Mouse (Mus musculus) embryonic facial prominence, embryonic 13.5 days (tissue): ENCODE results near the gene Tnfrsf9. TPM values are rescaled to one million over a fixed set of nuclear protein-coding genes. Genes with fewer than 3 reads are reported as not detected.
"Not testable (repeated sequence)": the region's sequence is repeated elsewhere in the genome, so short reads cannot be mapped to it uniquely, and the experiment has no call there.

Experiments
- ATAC-seq: fragments of 200-750 bp; cut with Nextera tagmentation; 2 replicates; pipeline ENCODE4 v1.8.0; 2017; ENCODE audit warnings: low read depth; ENCODE audit not compliant: insufficient number of reproducible peaks, insufficient read depth, low FRiP score, low TSS enrichment
- H3K27ac ChIP-seq: fragments of 300-500 bp; sonication (generic); 2 replicates; pipeline ENCODE4 v1.5.1; 2015; ENCODE audit warnings: moderate library complexity, mild to moderate bottlenecking, inconsistent platforms
- H3K27me3 ChIP-seq: fragments of 300-500 bp; sonication (generic); 2 replicates; pipeline ENCODE4 v1.6.1; 2015; ENCODE audit warnings: mild to moderate bottlenecking, inconsistent platforms
- H3K36me3 ChIP-seq: fragments of 300-500 bp; sonication (generic); 2 replicates; pipeline ENCODE4 v1.6.1; 2015; ENCODE audit warnings: mild to moderate bottlenecking, inconsistent platforms
- H3K4me1 ChIP-seq: fragments of 300-500 bp; sonication (generic); 2 replicates; pipeline ENCODE4 v1.6.1; 2015; ENCODE audit warnings: inconsistent platforms
- H3K4me2 ChIP-seq: fragments of 300-500 bp; sonication (generic); 2 replicates; pipeline ENCODE4 v1.6.1; 2015; ENCODE audit warnings: moderate library complexity, mild to moderate bottlenecking, inconsistent platforms
- H3K4me3 ChIP-seq: fragments of 300-500 bp; sonication (generic); 2 replicates; pipeline ENCODE4 v1.5.1; 2015; ENCODE audit warnings: mild to moderate bottlenecking, inconsistent platforms
- H3K9ac ChIP-seq: fragments of 300-500 bp; sonication (generic); 2 replicates; pipeline ENCODE4 v1.6.1; 2015; ENCODE audit warnings: mild to moderate bottlenecking, inconsistent platforms
- H3K9me3 ChIP-seq: fragments of 300-500 bp; sonication (generic); 2 replicates; pipeline ENCODE4 v1.6.1; 2016; ENCODE audit warnings: inconsistent platforms
- WGBS: fragments of 180-500 bp; shearing (Covaris S2); methylation state at CpG from one replicate; pipeline ENCODE4 v1.1.7; 2015; ENCODE audit warnings: mixed read lengths; 5-methylcytosine and 5-hydroxymethylcytosine counted together
- polyA plus RNA-seq: library from polyadenylated mRNA; unstranded; fragments of >200 nt; fragmentation: Nextera tagmentation; extraction: Ambion mirVana; gene quantifications from 2 replicates; pipeline ENCODE4 v1.2.1, GENCODE M21; 2015

The Tnfrsf9 gene
- polyA plus RNA-seq, 1 experiment from 2014 or later = 0.51 TPM

GRCm38 (mm10) chr4:150874416-150874815 is 39.9 kb upstream of the Tnfrsf9 start:
- not testable (repeated sequence) for H3K4me3 ChIP-seq, ATAC-seq, H3K9ac ChIP-seq, H3K27ac ChIP-seq, H3K4me2 ChIP-seq, H3K27me3 ChIP-seq, H3K36me3 ChIP-seq
- 64% methylated on average over 4 of the region's 4 CpGs for WGBS
- Histone ChIP-seq H3K9me3 (peaks cover 15% of the 10 kb centered on the region), H3K4me1 (peaks cover 37% of the 10 kb centered on the region)

- Histone ChIP-seq H3K9me3 (peaks cover 25% of the 10 kb centered on the region), H3K27ac (no peak overlapping the region), H3K27me3 (no peaks in the 10 kb centered on the region), H3K4me2 (no peak overlapping the region), H3K9ac (no peak overlapping the region), H3K4me1 (peaks cover 27% of the 10 kb centered on the region), H3K36me3 (peaks cover 3% of the 10 kb centered on the region; the same call in 1 of the 2 replicates), H3K4me3 (no peak overlapping the region)
- no peak for ATAC-seq
- WGBS = 80% methylated on average over 10 of the region's 10 CpGs
Measured at GRCm38 (mm10) chr4:150875393-150875792, 39.0 kb upstream of the Tnfrsf9 start.

GRCm38 (mm10) chr4:150879631-150880030 is 34.7 kb upstream of the Tnfrsf9 start:
- no peak overlapping the region for H3K27ac ChIP-seq
- H3K4me1 ChIP-seq = no peaks in the 10 kb centered on the region
- no peaks in the 10 kb centered on the region for H3K27me3 ChIP-seq
- no peak for ATAC-seq
- H3K4me3 ChIP-seq = no peak overlapping the region
- no peak overlapping the region for H3K9ac ChIP-seq
- H3K36me3 ChIP-seq = peaks cover 3% of the 10 kb centered on the region; the same call in 1 of the 2 replicates
- no peak overlapping the region for H3K4me2 ChIP-seq
- 95% methylated on average over 22 of the region's 22 CpGs for WGBS
- peaks cover 29% of the 10 kb centered on the region for H3K9me3 ChIP-seq

DNA sequence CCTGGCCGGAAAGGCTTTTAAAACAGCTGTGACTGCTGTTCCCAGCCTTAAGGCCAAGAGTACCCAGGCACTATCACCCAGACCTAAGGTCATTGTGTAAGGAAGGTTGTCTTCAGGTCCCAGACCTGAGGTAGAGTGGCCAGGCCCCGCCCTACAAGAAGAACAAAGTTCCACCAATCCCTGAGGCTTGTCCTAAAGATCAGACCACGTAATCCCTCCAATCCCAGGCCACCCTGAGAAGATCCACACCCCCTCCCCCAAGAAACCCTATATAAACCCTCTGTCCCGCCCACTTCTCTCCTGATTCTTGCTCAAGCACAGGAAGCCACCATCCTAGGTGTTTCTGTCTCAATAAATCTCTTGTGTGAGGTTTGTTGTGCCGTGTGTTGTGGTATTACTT is 34.0 kb upstream of the Tnfrsf9 start:
- Histone ChIP-seq H3K9me3 (peaks cover 29% of the 10 kb centered on the region), H3K4me1 (no peaks in the 10 kb centered on the region), H3K27ac (no peak overlapping the region), H3K9ac (no peak overlapping the region), H3K4me3 (no peak overlapping the region), H3K27me3 (no peaks in the 10 kb centered on the region), H3K4me2 (no peak overlapping the region), H3K36me3 (peaks cover 3% of the 10 kb centered on the region; the same call in 1 of the 2 replicates)
- 88% methylated on average over 5 of the region's 5 CpGs for WGBS
- ATAC-seq = no peak

DNA sequence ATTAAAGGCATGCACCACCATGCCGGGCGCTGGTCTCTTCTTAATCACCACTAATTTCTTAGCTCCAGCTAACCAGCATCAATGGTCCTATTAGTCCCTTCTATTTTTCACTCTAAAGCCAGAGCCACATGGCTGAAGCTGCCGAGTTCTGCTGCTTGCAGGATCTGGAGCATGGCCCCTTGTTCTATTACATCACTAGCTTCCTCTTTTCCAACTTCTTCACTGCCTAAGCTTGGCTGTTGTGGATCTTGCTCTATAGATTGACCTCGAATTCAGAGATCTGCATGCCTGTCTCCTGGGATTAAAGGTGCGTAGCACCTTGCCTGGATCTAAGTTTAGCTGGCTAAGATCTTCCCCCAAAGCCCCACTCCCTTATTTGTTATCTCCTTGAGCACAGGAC is 31.7 kb upstream of the Tnfrsf9 start:
- 86% methylated on average over 5 of the region's 5 CpGs for WGBS
- H3K36me3 ChIP-seq = peaks cover 3% of the 10 kb centered on the region; the same call in 1 of the 2 replicates
- no peak for ATAC-seq

GRCm38 (mm10) chr4:150887903-150888302 is 26.5 kb upstream of the Tnfrsf9 start:
- 71% methylated on average over 5 of the region's 5 CpGs for WGBS
- Histone ChIP-seq H3K4me1 (peaks cover 24% of the 10 kb centered on the region), H3K4me2 (no peak overlapping the region), H3K27ac (no peak overlapping the region), H3K27me3 (no peaks in the 10 kb centered on the region), H3K9me3 (no peaks in the 10 kb centered on the region), H3K4me3 (no peak overlapping the region), H3K9ac (no peak overlapping the region), H3K36me3 (no peaks in the 10 kb centered on the region)
- ATAC-seq = no peak

More for the DNA sequence above, 31.7 kb upstream of the Tnfrsf9 start:
- Histone ChIP-seq H3K9me3 (peaks cover 29% of the 10 kb centered on the region), H3K4me3 (no peak overlapping the region), H3K4me2 (no peak overlapping the region), H3K9ac (no peak overlapping the region), H3K27ac (no peak overlapping the region), H3K27me3 (no peaks in the 10 kb centered on the region), H3K4me1 (no peaks in the 10 kb centered on the region; the same call in 1 of the 2 replicates)

- ATAC-seq = no peak
- Histone ChIP-seq H3K27me3 (no peaks in the 10 kb centered on the region), H3K4me1 (peaks cover 24% of the 10 kb centered on the region), H3K36me3 (no peaks in the 10 kb centered on the region), H3K27ac (no peak overlapping the region), H3K4me2 (no peak overlapping the region), H3K9me3 (no peaks in the 10 kb centered on the region), H3K9ac (no peak overlapping the region), H3K4me3 (no peak overlapping the region)
- 55% methylated on average over 4 of the region's 4 CpGs for WGBS
Measured at GRCm38 (mm10) chr4:150888492-150888891, 25.9 kb upstream of the Tnfrsf9 start.

- no peak; the same call in 1 of the 2 replicates for ATAC-seq
- H3K4me2 ChIP-seq = peak overlapping the region; percentile 30; the same call in 1 of the 2 replicates
- H3K4me1 ChIP-seq = peaks cover 24% of the 10 kb centered on the region
- H3K9me3 ChIP-seq = no peaks in the 10 kb centered on the region
- H3K27ac ChIP-seq = peak overlapping the region; percentile 80
- H3K9ac ChIP-seq = no peak overlapping the region
- H3K4me3 ChIP-seq = no peak overlapping the region
- H3K27me3 ChIP-seq = no peaks in the 10 kb centered on the region
- 35% methylated on average over 20 of the region's 20 CpGs for WGBS
- no peaks in the 10 kb centered on the region for H3K36me3 ChIP-seq
Measured at GRCm38 (mm10) chr4:150889273-150889954, 24.9 kb upstream of the Tnfrsf9 start.

GRCm38 (mm10) chr4:150889955-150890315 is 24.4 kb upstream of the Tnfrsf9 start:
- Histone ChIP-seq H3K9ac (no peak overlapping the region), H3K9me3 (no peaks in the 10 kb centered on the region), H3K4me2 (peak overlapping the region; percentile 30; the same call in 1 of the 2 replicates), H3K4me1 (peaks cover 29% of the 10 kb centered on the region), H3K27me3 (no peaks in the 10 kb centered on the region), H3K27ac (peak overlapping the region; percentile 80), H3K36me3 (no peaks in the 10 kb centered on the region), H3K4me3 (no peak overlapping the region)
- WGBS = 42% methylated on average over 13 of the region's 13 CpGs
- ATAC-seq = peak; percentile 44; the same call in 1 of the 2 replicates

- Histone ChIP-seq H3K27me3 (no peaks in the 10 kb centered on the region), H3K27ac (no peak overlapping the region), H3K9me3 (no peaks in the 10 kb centered on the region), H3K36me3 (peaks cover 4% of the 10 kb centered on the region), H3K4me3 (no peak overlapping the region), H3K9ac (no peak overlapping the region), H3K4me1 (peaks cover 32% of the 10 kb centered on the region), H3K4me2 (no peak overlapping the region)
- 68% methylated on average over 5 of the region's 5 CpGs for WGBS
- ATAC-seq = no peak
Measured at GRCm38 (mm10) chr4:150891308-150891707, 23.1 kb upstream of the Tnfrsf9 start.

DNA sequence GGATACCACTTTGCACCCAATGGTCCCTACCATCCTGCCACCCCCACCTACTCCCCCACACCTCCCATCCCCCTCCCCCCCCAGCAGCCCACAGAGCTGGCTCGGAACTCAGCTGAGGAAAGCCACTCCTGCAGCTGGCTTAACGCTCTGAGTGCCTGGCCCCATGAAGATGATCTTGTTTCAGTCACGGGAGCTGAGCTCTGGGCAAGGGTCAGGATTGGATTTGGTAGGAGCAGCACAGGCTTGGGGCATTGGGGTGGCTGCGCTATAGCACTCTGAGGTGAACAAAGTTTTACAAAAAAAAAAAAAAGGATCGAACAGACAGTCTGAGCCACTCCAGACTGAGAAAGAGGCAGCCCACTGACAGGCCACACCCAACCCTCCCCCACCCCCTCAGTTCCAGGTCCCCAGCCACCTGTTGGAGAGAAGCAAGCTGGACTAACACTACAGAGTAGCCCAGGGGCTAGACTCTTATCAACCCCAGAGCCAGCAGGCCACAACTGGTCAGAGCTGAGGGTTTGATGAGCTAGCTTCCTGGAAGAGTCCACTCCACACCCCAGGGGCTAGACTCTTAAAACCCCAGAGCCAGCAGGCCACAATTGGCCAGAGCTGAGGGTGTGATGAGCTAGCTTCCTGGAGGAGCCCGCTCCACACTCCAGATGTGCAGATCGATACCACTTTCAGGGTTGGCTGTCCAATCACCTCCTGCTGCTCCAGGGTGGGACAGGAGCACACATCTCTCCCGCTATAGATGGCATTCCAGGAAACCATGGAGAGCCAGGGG is 19.5 kb upstream of the Tnfrsf9 start:
- peaks cover 40% of the 10 kb centered on the region for H3K36me3 ChIP-seq
- H3K27ac ChIP-seq = no peak overlapping the region
- ATAC-seq = no peak
- 0 out of 2 replicates have a peak overlapping the region, but pooled peaks have one; percentile 6 for H3K9ac ChIP-seq
- 54% methylated on average over 8 of the region's 8 CpGs for WGBS
- H3K4me2 ChIP-seq = no peak overlapping the region
- H3K27me3 ChIP-seq = no peaks in the 10 kb centered on the region
- no peak overlapping the region for H3K4me3 ChIP-seq
- H3K9me3 ChIP-seq = no peaks in the 10 kb centered on the region
- H3K4me1 ChIP-seq = peaks cover 19% of the 10 kb centered on the region
